Mouse (Mus musculus) cerebellum, postnatal 25 days (tissue): ENCODE results near the gene Tmem208.
A peak's percentile ranks its signal among the peaks of the same experiment; 100 is the strongest.

ENCODE experiments used
- DNase-seq, 2 experiments: peaks; one replicate each; pipeline ENCODE4 v3.0.0; 2021; ENCODE audit warnings: mixed read lengths in 2 of 2

The Tmem208 gene

GRCm38 (mm10) chr8:105298351-105299252 is 27.6 kb upstream of the Tmem208 start:
- DNase-seq, result no peak

GRCm38 (mm10) chr8:105299962-105300361 is 26.2 kb upstream of the Tmem208 start:
- DNase-seq, result no peak

GRCm38 (mm10) chr8:105303396-105303795 is 22.8 kb upstream of the Tmem208 start:
- DNase-seq, result no peak

- DNase-seq, result no peak
Observed at GRCm38 (mm10) chr8:105303874-105304273, 22.3 kb upstream of the Tmem208 start.

- peak in 1 of 2 experiments; percentile 38 for DNase-seq
Observed at GRCm38 (mm10) chr8:105304325-105305210, 21.6 kb upstream of the Tmem208 start.

- DNase-seq, result peak; percentile 80 to 84
Observed at GRCm38 (mm10) chr8:105305211-105306145, 20.7 kb upstream of the Tmem208 start, which contains the start of gene Elmo3. TSS of gene Elmo3 (plus strand) at chr8:105305601.

- DNase-seq, result peak; percentile 31 to 45
Observed at GRCm38 (mm10) chr8:105306146-105306691, 19.9 kb upstream of the Tmem208 start.

GRCm38 (mm10) chr8:105307670-105308069 is 18.5 kb upstream of the Tmem208 start:
- peak in 1 of 2 experiments; percentile 49 for DNase-seq

- DNase-seq, result peak in 1 of 2 experiments; percentile 45
Observed at GRCm38 (mm10) chr8:105308428-105308827, 17.7 kb upstream of the Tmem208 start.

- peak; percentile 95 to 96 for DNase-seq
Observed at GRCm38 (mm10) chr8:105309142-105309847, 16.9 kb upstream of the Tmem208 start.

- peak; percentile 52 to 66 for DNase-seq
Observed at GRCm38 (mm10) chr8:105310118-105310517, 16.0 kb upstream of the Tmem208 start.

GRCm38 (mm10) chr8:105311718-105312117 is 14.4 kb upstream of the Tmem208 start:
- DNase-seq, result no peak

- DNase-seq, result peak; percentile 55 to 65
Observed at GRCm38 (mm10) chr8:105312891-105313481, 13.2 kb upstream of the Tmem208 start.

GRCm38 (mm10) chr8:105313622-105314402 is 12.3 kb upstream of the Tmem208 start:
- peak in 1 of 2 experiments; percentile 21 for DNase-seq

- DNase-seq, result peak; percentile 64 to 70
Observed at GRCm38 (mm10) chr8:105315073-105315769, 10.9 kb upstream of the Tmem208 start.

GRCm38 (mm10) chr8:105317941-105318340 is 8.2 kb upstream of the Tmem208 start:
- peak in 1 of 2 experiments; percentile 17 for DNase-seq

GRCm38 (mm10) chr8:105318662-105319190 is 7.4 kb upstream of the Tmem208 start:
- DNase-seq, result no peak

GRCm38 (mm10) chr8:105323183-105323582 is 3.0 kb upstream of the Tmem208 start:
- no peak for DNase-seq

- DNase-seq, result peak in 1 of 2 experiments; percentile 60
Observed at GRCm38 (mm10) chr8:105325641-105326093, 487 bp upstream of the Tmem208 start.
